Mouse (Mus musculus): ENCODE measurements around the gene Kl. TPM values are rescaled to one million over a fixed set of nuclear protein-coding genes. Genes with fewer than 3 reads are reported as not detected.

Kl gene
- polyA plus RNA-seq, 1 experiment: 0.90 TPM

- TF ChIP-seq POLR2A (IDR thresholded peaks at IDR 0.05; ENCODE audit: borderline replicate concordance, extremely low read depth, insufficient read depth, insufficient read length, poor library complexity, severe bottlenecking): no peak
- TF ChIP-seq CTCF (IDR thresholded peaks at IDR 0.05; ENCODE audit: borderline replicate concordance, extremely low read depth, insufficient read depth, insufficient read length): no peak
Observed at GRCm38 (mm10) chr5:150932596-150932995, 19.8 kb upstream of the Kl start.

GRCm38 (mm10) chr5:150936213-150936612, 16.2 kb upstream of the Kl start:
- no peak for TF ChIP-seq POLR2A (IDR thresholded peaks at IDR 0.05; ENCODE audit: borderline replicate concordance, extremely low read depth, insufficient read depth, insufficient read length, poor library complexity, severe bottlenecking)
- peak; percentile 44 for DNase-seq (ENCODE audit: low read depth)

More at GRCm38 (mm10) chr5:150932596-150932995, 19.8 kb upstream of the Kl start:
- no peak for DNase-seq (ENCODE audit: low read depth)

GRCm38 (mm10) chr5:150936807-150937206, 15.6 kb upstream of the Kl start:
- no peak for DNase-seq (ENCODE audit: low read depth)
- no peak for TF ChIP-seq POLR2A (IDR thresholded peaks at IDR 0.05; ENCODE audit: borderline replicate concordance, extremely low read depth, insufficient read depth, insufficient read length, poor library complexity, severe bottlenecking)
- TF ChIP-seq CTCF (IDR thresholded peaks at IDR 0.05; ENCODE audit: borderline replicate concordance, extremely low read depth, insufficient read depth, insufficient read length): no peak

- DNase-seq (ENCODE audit: low read depth): no peak
- no peak for TF ChIP-seq CTCF (IDR thresholded peaks at IDR 0.05; ENCODE audit: borderline replicate concordance, extremely low read depth, insufficient read depth, insufficient read length)
- no peak for TF ChIP-seq POLR2A (IDR thresholded peaks at IDR 0.05; ENCODE audit: borderline replicate concordance, extremely low read depth, insufficient read depth, insufficient read length, poor library complexity, severe bottlenecking)
Observed at GRCm38 (mm10) chr5:150937501-150937900, 14.9 kb upstream of the Kl start.

GRCm38 (mm10) chr5:150945576-150945975, 6.8 kb upstream of the Kl start:
- DNase-seq (ENCODE audit: low read depth): no peak
- TF ChIP-seq CTCF (IDR thresholded peaks at IDR 0.05; ENCODE audit: borderline replicate concordance, extremely low read depth, insufficient read depth, insufficient read length) (no peak), POLR2A (IDR thresholded peaks at IDR 0.05; ENCODE audit: borderline replicate concordance, extremely low read depth, insufficient read depth, insufficient read length, poor library complexity, severe bottlenecking) (no peak)

GRCm38 (mm10) chr5:150949131-150949530, 3.3 kb upstream of the Kl start:
- TF ChIP-seq POLR2A (IDR thresholded peaks at IDR 0.05; ENCODE audit: borderline replicate concordance, extremely low read depth, insufficient read depth, insufficient read length, poor library complexity, severe bottlenecking) (no peak), CTCF (IDR thresholded peaks at IDR 0.05; ENCODE audit: borderline replicate concordance, extremely low read depth, insufficient read depth, insufficient read length) (no peak)
- DNase-seq (ENCODE audit: low read depth): no peak

GRCm38 (mm10) chr5:150951325-150951724, 1.1 kb upstream of the Kl start:
- TF ChIP-seq POLR2A (IDR thresholded peaks at IDR 0.05; ENCODE audit: borderline replicate concordance, extremely low read depth, insufficient read depth, insufficient read length, poor library complexity, severe bottlenecking) (no peak), CTCF (IDR thresholded peaks at IDR 0.05; ENCODE audit: borderline replicate concordance, extremely low read depth, insufficient read depth, insufficient read length) (no peak)
- DNase-seq (ENCODE audit: low read depth): no peak

- peak; percentile 56 for DNase-seq (ENCODE audit: low read depth)
- TF ChIP-seq POLR2A (IDR thresholded peaks at IDR 0.05; ENCODE audit: borderline replicate concordance, extremely low read depth, insufficient read depth, insufficient read length, poor library complexity, severe bottlenecking) (no peak), CTCF (IDR thresholded peaks at IDR 0.05; ENCODE audit: borderline replicate concordance, extremely low read depth, insufficient read depth, insufficient read length) (no peak)
Observed at GRCm38 (mm10) chr5:150952669-150953521, 488 bp downstream of the Kl start.

GRCm38 (mm10) chr5:150954791-150955190, 2.4 kb downstream of the Kl start:
- TF ChIP-seq POLR2A (IDR thresholded peaks at IDR 0.05; ENCODE audit: borderline replicate concordance, extremely low read depth, insufficient read depth, insufficient read length, poor library complexity, severe bottlenecking) (no peak), CTCF (IDR thresholded peaks at IDR 0.05; ENCODE audit: borderline replicate concordance, extremely low read depth, insufficient read depth, insufficient read length) (no peak)

GRCm38 (mm10) chr5:150959861-150960260, 7.5 kb downstream of the Kl start:
- DNase-seq (ENCODE audit: low read depth): no peak
- TF ChIP-seq POLR2A (IDR thresholded peaks at IDR 0.05; ENCODE audit: borderline replicate concordance, extremely low read depth, insufficient read depth, insufficient read length, poor library complexity, severe bottlenecking): no peak
- no peak for TF ChIP-seq CTCF (IDR thresholded peaks at IDR 0.05; ENCODE audit: borderline replicate concordance, extremely low read depth, insufficient read depth, insufficient read length)

More at GRCm38 (mm10) chr5:150954791-150955190, 2.4 kb downstream of the Kl start:
- no peak for DNase-seq (ENCODE audit: low read depth)

GRCm38 (mm10) chr5:150961615-150962014, 9.2 kb downstream of the Kl start:
- no peak for DNase-seq (ENCODE audit: low read depth)
- TF ChIP-seq CTCF (IDR thresholded peaks at IDR 0.05; ENCODE audit: borderline replicate concordance, extremely low read depth, insufficient read depth, insufficient read length) (no peak), POLR2A (IDR thresholded peaks at IDR 0.05; ENCODE audit: borderline replicate concordance, extremely low read depth, insufficient read depth, insufficient read length, poor library complexity, severe bottlenecking) (no peak)

GRCm38 (mm10) chr5:150962756-150963155, 10.3 kb downstream of the Kl start:
- no peak for TF ChIP-seq CTCF (IDR thresholded peaks at IDR 0.05; ENCODE audit: borderline replicate concordance, extremely low read depth, insufficient read depth, insufficient read length)
- no peak for DNase-seq (ENCODE audit: low read depth)

All from brain, embryonic 14.5 days (tissue).